ENCODE assay signal across 9 mouse cellular contexts in genomic region chr10:97567489-97568135, GRCm38 (mm10). TPM values are rescaled to one million over a fixed set of nuclear protein-coding genes. Genes with fewer than 3 reads are reported as not detected.
A peak's percentile ranks its signal among the peaks of the same experiment; 100 is the strongest.
DNase-seq lines count a peak whose midpoint lies in the region; ATAC-seq and TF ChIP-seq lines count a peak whose summit lies in the region.
"Had no signal": no experiment of that assay in that cellular context is flagged by ENCODE, and none has a peak within 500 bp of the region (broad histone marks: within the 10 kb centered on the region; RNA-seq: fewer than 3 reads in every experiment).

No protein-coding gene starts in this region.

- H3K27me3 ChIP-seq in kidney, adult 2 months (replicated peaks; ENCODE audit: control insufficient read depth, insufficient read depth, low read length) = no peaks in the 10 kb centered on the region
- H3K27me3 ChIP-seq in kidney, embryonic 15.5 days = no peaks in the 10 kb centered on the region
- no peaks in the 10 kb centered on the region for H3K27me3 ChIP-seq in midbrain, embryonic 16.5 days (ENCODE audit: control insufficient read depth, insufficient read depth, low read depth, low read length)
- H3K27me3 ChIP-seq: hindbrain, embryonic 15.5 days had no signal

- TF ChIP-seq POLR2A in kidney, adult 2 months (IDR thresholded peaks at IDR 0.05; ENCODE audit: low read depth, low read length) = no peak

- H3K9ac ChIP-seq in kidney, embryonic 15.5 days = no peak overlapping the region
- no peak overlapping the region for H3K9ac ChIP-seq in ES-E14 (ENCODE audit: insufficient read depth, low read depth, low read length, poor library complexity, severe bottlenecking)
- no peak overlapping the region for H3K9ac ChIP-seq in midbrain, embryonic 16.5 days (ENCODE audit: low read depth, low read length)
- H3K9ac ChIP-seq: hindbrain, embryonic 15.5 days had no signal

- in situ Hi-C loops in ES-E14 (cut with MboI; ENCODE audit: low sequenced_read_pairs in 2 of 2, unreplicated experiment in 2 of 2) = no loop called here

- H3K4me2 ChIP-seq in kidney, embryonic 15.5 days = no peak overlapping the region
- no peak overlapping the region for H3K4me2 ChIP-seq in midbrain, embryonic 16.5 days (ENCODE audit: low read length)
- H3K4me2 ChIP-seq: hindbrain, embryonic 15.5 days had no signal

- H3K27ac ChIP-seq in kidney, adult 2 months (ENCODE audit: insufficient read depth, low read depth, low read length) = no peak overlapping the region
- H3K27ac ChIP-seq in kidney, embryonic 15.5 days = no peak overlapping the region
- no peak overlapping the region for H3K27ac ChIP-seq in ES-E14 (ENCODE audit: insufficient read depth, low read depth, low read length, poor library complexity, severe bottlenecking)
- no peak overlapping the region for H3K27ac ChIP-seq in midbrain, embryonic 16.5 days (ENCODE audit: low read length)
- H3K27ac ChIP-seq: hindbrain, embryonic 15.5 days had no signal

- no peak overlapping the region for H3K4me3 ChIP-seq in kidney, adult 2 months (ENCODE audit: insufficient read depth, low read depth, low read length)
- H3K4me3 ChIP-seq in kidney, embryonic 15.5 days (replicated peaks) = no peak overlapping the region
- H3K4me3 ChIP-seq in ES-E14 (ENCODE audit: insufficient read depth in 1 of 2, low read depth in 1 of 2, low read length in 2 of 2, poor library complexity in 1 of 2, severe bottlenecking in 1 of 2) = no peak overlapping the region
- no peak overlapping the region for H3K4me3 ChIP-seq in midbrain, embryonic 16.5 days (ENCODE audit: low read depth, low read length)
- H3K4me3 ChIP-seq: hindbrain, embryonic 15.5 days had no signal

- WGBS in kidney, adult 2 months = 64% methylated on average over 8 of the region's 8 CpGs
- 58% methylated on average over 8 of the region's 8 CpGs for WGBS in kidney, embryonic 15.5 days
- 64% methylated on average over 8 of the region's 8 CpGs for WGBS in midbrain, embryonic 16.5 days

- no peaks in the 10 kb centered on the region for H3K4me1 ChIP-seq in kidney, adult 2 months (ENCODE audit: control insufficient read depth, insufficient read depth, low read length)
- peaks cover 10% of the 10 kb centered on the region for H3K4me1 ChIP-seq in kidney, embryonic 15.5 days
- H3K4me1 ChIP-seq in ES-E14 (ENCODE audit: control insufficient read depth in 2 of 2, insufficient read depth in 2 of 2, low read length in 2 of 2, poor library complexity in 1 of 2) = no peaks in the 10 kb centered on the region
- H3K4me1 ChIP-seq in midbrain, embryonic 16.5 days (ENCODE audit: control insufficient read depth, insufficient read depth, low read length) = no peaks in the 10 kb centered on the region
- H3K4me1 ChIP-seq: hindbrain, embryonic 15.5 days had no signal

- no peaks in the 10 kb centered on the region for H3K36me3 ChIP-seq in kidney, adult 2 months (ENCODE audit: control insufficient read depth, insufficient read depth, low read length)
- H3K36me3 ChIP-seq in kidney, embryonic 15.5 days = no peaks in the 10 kb centered on the region
- H3K36me3 ChIP-seq in ES-E14 (ENCODE audit: control insufficient read depth, insufficient read depth, low read length, poor library complexity, severe bottlenecking) = no peaks in the 10 kb centered on the region
- H3K36me3 ChIP-seq in midbrain, embryonic 16.5 days (ENCODE audit: control insufficient read depth, insufficient read depth, low read length) = no peaks in the 10 kb centered on the region
- H3K36me3 ChIP-seq: hindbrain, embryonic 15.5 days had no signal

- no peaks in the 10 kb centered on the region for H3K9me3 ChIP-seq in kidney, embryonic 15.5 days (replicated peaks)
- no peaks in the 10 kb centered on the region for H3K9me3 ChIP-seq in ES-E14 (ENCODE audit: control insufficient read depth, insufficient read depth, low read depth, low read length)
- H3K9me3 ChIP-seq in midbrain, embryonic 16.5 days (replicated peaks; ENCODE audit: control insufficient read depth, low read length, poor library complexity, severe bottlenecking) = no peaks in the 10 kb centered on the region
- H3K9me3 ChIP-seq: hindbrain, embryonic 15.5 days had no signal

- TF ChIP-seq CTCF in kidney, adult 2 months (conservative IDR thresholded peaks at IDR 0.05; ENCODE audit: insufficient read depth, insufficient read length, low read depth, low read length) = no peak

- no peak for ATAC-seq in kidney, embryonic 15.5 days (replicated peaks; ENCODE audit: low FRiP score)
- no peak for ATAC-seq in erythroid progenitor cell, adult 5-6 weeks (replicated peaks; ENCODE audit: low FRiP score, poor library complexity, severe bottlenecking)
- no peak for ATAC-seq in midbrain, embryonic 16.5 days

- DNase-seq in kidney, adult 2 months = peak; percentile 7
- peak; percentile 17 for DNase-seq in ES-E14 (ENCODE audit: low read depth, low spot score)
- DNase-seq in cerebellum, adult 9-10 months = peak; percentile 43
- DNase-seq in kidney, postnatal 4 days = peak; percentile 13 to 17
- DNase-seq in left cerebral cortex, adult 9 months (ENCODE audit: low spot score in 2 of 2) = no peak

TF ChIP-seq in ES-E14, 5 proteins besides CTCF, POLR2A, EP300 and RAD21:
- TF ChIP-seq ZNF384 (IDR thresholded peaks at IDR 0.05; ENCODE audit: low read depth, low read length) = no peak
- TF ChIP-seq CHD2 (IDR thresholded peaks at IDR 0.05; ENCODE audit: low read depth, low read length) = no peak
- no peak for TF ChIP-seq HCFC1 (IDR thresholded peaks at IDR 0.05; ENCODE audit: borderline replicate concordance, insufficient read depth, low read length)
- TF ChIP-seq ZC3H11A (IDR thresholded peaks at IDR 0.05; ENCODE audit: borderline replicate concordance, low read depth, low read length) = no peak
- TF ChIP-seq MAFK (IDR thresholded peaks at IDR 0.05; ENCODE audit: insufficient read depth, low read depth, low read length) = no peak

RNA-seq across cellular contexts. Expression of gene Lum, which starts 2.7 kb away (rescaled TPM):
- polyA plus RNA-seq in kidney, adult 2 months (2012; rRNA removed) = 6.4 and 7.9 TPM in 2 replicates
- 75.9 and 101 TPM in 2 replicates for polyA plus RNA-seq in kidney, embryonic 15.5 days (2015; fragmentation: Nextera tagmentation; extraction: Ambion mirVana)
- total RNA-seq in ES-E14 (2012; rRNA removed) = not detected in 2 replicates
- not detected in 2 replicates for total RNA-seq in erythroid progenitor cell, adult 5-6 weeks (2015; ENCODE audit: low replicate concordance)
- total RNA-seq in erythroid progenitor cell, adult 5-6 weeks (2017; ENCODE audit: low replicate concordance) = 0.51 and 0.98 TPM in 2 replicates
- 11.3 and 12.9 TPM in 2 replicates for polyA plus RNA-seq in midbrain, embryonic 16.5 days (2015; fragmentation: Nextera tagmentation; extraction: Ambion mirVana)

RNA-seq across cellular contexts. Expression of gene Kera, which starts 39.1 kb away (rescaled TPM):
- polyA plus RNA-seq in kidney, adult 2 months (2012; rRNA removed) = not detected in 2 replicates
- polyA plus RNA-seq in kidney, embryonic 15.5 days (2015; fragmentation: Nextera tagmentation; extraction: Ambion mirVana) = 0.32 and 0.68 TPM in 2 replicates
- not detected in 2 replicates for total RNA-seq in ES-E14 (2012; rRNA removed)
- not detected in 2 replicates for total RNA-seq in erythroid progenitor cell, adult 5-6 weeks (2015; ENCODE audit: low replicate concordance)
- total RNA-seq in erythroid progenitor cell, adult 5-6 weeks (2017; ENCODE audit: low replicate concordance) = not detected in 2 replicates
- polyA plus RNA-seq in midbrain, embryonic 16.5 days (2015; fragmentation: Nextera tagmentation; extraction: Ambion mirVana) = not detected in 2 replicates

Comparison
In these comparisons a context has a peak if more than half of its experiments do, and no peak if none do; other contexts are left out.
1. DNase-seq: peak in kidney, adult 2 months (single experiment), ES-E14 (single experiment), cerebellum, adult 9-10 months (single experiment) and kidney, postnatal 4 days (2 of 2); none in left cerebral cortex, adult 9 months (0 of 2).